Mouse (Mus musculus): ENCODE results near the gene Tgfb1i1. TPM values are rescaled to one million over a fixed set of nuclear protein-coding genes. Genes with fewer than 3 reads are reported as not detected.

Tgfb1i1 gene
- 1 to 10 TPM in 1 of 2 experiments, under 1 TPM in 1; 0.91 to 1.2 TPM for total RNA-seq (2023)

DNA sequence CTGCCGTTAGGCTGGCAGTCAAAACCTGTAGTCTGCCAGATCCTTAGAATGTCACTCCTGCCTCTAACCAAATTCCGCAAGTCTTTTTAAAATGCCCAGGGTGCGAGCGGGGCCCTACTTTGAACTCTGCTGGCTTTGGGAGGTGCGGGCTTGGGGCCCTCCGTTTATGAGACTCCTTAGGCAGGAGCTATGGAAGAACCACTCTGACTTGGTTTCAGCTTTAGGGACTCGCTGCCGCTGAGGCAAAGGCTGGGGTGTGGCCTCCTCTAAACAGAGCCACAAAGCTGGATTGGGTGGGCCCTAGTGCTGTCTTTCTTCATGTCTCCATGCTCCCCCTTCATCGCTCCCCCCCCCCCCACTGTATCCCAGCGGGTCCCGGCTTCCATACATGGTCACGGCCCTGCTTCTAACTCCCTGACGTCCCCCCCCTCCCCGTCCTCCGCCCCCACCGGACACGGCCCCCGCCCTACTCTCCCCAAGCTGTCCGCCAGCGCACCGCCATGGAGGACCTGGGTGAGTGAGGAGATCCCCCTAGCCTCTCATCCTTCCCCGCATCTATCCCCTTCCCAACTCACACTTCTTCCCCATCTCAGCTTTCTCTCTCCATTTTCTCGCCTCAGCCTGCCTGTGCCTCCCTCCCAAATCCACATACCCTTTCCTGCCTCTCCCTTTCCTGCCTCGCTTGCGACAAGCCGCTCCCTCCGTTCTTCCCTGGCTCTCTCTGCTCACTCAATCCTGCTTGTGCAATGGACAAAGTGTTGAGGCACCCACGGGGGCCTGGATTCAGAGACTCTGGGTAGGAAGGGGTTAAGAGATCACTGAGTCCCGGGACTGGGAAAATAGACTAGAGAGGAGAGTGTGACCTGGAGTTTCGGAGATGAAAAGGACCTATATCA is at the start of gene Tgfb1i1:
Tgfb1i1 (plus strand) TSS at position 317 of the 896 bp plus-strand sequence.

DNA sequence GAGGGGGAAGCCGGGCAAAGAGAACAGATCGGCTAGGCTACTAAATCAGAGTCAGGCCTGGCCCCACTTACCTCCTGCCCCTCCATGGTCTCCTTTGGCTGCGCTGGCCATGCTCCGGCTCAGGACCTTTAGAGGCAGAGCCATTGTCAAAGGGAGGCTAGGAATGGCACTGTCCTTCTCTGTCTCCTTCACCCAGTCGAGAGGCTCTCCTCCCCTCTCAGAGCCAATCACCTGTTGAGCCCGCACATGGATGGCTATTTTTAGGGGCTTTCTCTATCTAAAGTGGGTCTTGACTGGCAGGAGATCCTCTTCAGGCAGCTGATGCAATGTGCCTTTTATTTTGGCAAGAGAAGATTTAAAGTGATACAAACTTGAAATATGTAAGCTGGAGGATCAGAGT is 40.5 kb upstream of the Tgfb1i1 start, which contains the start of gene Cox6a2:
Cox6a2 (minus strand) TSS at position 236 of the 400 bp plus-strand sequence.

DNA sequence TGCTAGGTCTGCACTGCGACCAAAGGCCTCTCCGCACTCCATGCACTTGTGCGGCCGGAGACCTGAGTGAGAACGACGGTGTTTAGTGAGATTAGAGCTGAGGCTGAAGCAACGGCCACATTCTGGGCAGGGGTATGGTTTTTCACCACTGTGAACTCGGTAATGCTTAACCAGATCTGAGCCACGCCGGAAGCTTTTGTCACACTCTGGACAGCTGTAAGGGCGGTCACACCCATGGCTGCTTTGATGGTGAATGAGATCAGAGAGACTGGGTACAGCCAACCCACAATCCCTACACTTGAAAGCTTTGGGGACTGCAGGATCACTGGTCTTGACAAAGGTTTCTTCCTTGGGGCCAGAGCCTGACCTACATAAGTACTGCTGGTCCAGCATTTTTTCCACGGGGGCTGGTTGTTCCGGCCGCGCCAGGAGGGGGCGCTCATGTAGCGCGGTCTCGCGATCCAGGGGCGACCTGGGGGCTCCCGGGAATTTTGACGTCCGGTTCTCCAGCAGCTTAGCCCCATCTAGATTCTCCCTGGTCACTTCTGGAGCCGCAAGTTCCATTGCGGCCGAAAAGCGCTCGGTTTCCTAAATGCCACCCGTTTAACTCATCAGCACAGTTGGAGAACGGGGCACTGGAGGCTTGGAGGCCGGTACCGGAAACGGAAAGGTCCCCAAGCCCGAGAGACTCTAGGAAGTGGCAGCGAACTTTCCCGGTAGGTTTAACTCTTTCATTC is 9.6 kb upstream of the Tgfb1i1 start, which contains the start of gene Armc5:
Armc5 (plus strand) TSS at position 487 of the 737 bp plus-strand sequence.

GRCm38 (mm10) chr7:128237927-128238778 is 8.5 kb upstream of the Tgfb1i1 start, which contains the start of gene 9130023H24Rik:
Gene 9130023H24Rik, minus strand, starts transcription at chr7:128238031.

DNA sequence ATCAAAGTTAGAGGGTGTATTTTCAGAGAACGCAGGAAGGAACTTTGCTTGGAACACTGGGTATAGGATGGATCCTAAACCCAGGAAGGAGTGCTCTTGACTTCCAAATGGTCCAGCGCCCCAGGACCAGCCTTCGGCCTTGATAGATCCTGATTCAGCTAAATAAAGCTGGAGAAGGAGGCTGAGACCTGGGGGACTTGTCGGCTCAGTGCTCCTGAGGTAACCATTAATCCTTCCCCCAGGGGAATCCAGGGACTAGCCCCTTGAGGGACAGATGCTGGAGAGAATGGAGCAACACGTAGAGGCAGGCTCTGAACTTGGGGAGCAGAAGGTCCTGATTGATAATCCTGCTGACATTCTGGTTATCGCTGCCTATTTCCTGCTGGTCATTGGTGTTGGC is 18.8 kb downstream of the Tgfb1i1 start, which contains the start of gene Slc5a2:
Slc5a2 (plus strand) TSS at position 247 of the 400 bp plus-strand sequence.

DNA sequence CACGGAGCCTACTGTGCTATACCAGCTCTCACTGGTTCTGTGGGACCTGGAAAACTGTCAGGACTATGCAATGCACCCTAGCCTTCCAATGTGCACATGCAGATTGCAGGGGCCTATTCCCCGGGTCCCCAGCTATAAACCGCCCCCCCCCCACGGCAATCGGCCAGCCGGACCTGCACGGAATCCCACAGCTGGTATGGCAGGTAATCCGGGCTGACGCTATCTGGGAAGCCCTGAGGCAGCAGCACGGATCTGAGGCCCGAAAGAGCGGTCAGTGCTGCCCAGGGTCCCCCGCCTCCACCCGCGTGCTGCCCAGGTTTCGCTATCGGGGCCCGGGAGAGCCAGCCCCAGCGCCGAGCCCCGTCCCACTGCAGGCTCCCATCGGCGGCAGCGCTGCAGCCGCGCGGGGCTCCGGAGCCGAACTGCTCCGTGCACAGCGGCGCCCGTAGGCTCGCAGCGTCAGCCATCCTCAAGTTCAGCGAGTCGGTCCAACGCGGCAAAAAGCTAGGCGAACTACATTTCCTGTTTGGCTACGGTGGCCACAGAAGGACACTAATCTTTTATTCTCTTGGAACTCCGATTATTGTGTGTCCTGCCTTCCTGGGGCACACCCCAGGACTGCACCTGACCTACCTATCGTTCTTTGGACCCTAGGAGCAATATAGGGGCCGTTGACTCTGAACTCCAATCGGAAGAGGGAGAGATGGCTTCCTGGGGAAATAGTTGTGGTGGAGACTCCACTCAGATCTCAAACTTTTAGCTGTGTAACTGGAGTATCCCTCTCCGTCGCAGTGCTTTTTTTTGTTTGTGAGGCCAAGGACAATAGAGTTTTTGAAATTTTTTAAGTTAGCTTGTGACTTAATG is 51.2 kb downstream of the Tgfb1i1 start, which contains the start of gene BC017158:
BC017158 (minus strand) TSS at position 554 of the 864 bp plus-strand sequence.

Other genes with a start within 250 kb of the Tgfb1i1 start
- gene Trim72, start 242.9 kb upstream of the Tgfb1i1 start, total RNA-seq (2023) = under 1 TPM; 0.42 to 0.57 TPM
- gene Itgam, start 184.2 kb upstream of the Tgfb1i1 start, total RNA-seq (2023) = 100 to 1,000 TPM; 810 to 844 TPM
- 10 to 100 TPM; 17.9 to 22.6 TPM for gene Gm49368, start 184.1 kb upstream of the Tgfb1i1 start, total RNA-seq (2023)
- 10 to 100 TPM; 18.0 to 27.4 TPM for gene Itgax, start 117.3 kb upstream of the Tgfb1i1 start, total RNA-seq (2023)
- 1 to 10 TPM; 1.4 to 1.8 TPM for gene Itgad, start 92.4 kb upstream of the Tgfb1i1 start, total RNA-seq (2023)
- gene Cox6a2, start 40.4 kb upstream of the Tgfb1i1 start, total RNA-seq (2023) = under 1 TPM in 1 of 2 experiments, not detected in 1; 0.93 TPM
- gene Armc5, start 9.5 kb upstream of the Tgfb1i1 start, total RNA-seq (2023) = 10 to 100 TPM; 10.5 to 11.5 TPM
- gene 9130023H24Rik, start 8.8 kb upstream of the Tgfb1i1 start, total RNA-seq (2023) = 1 to 10 TPM; 4.7 to 4.9 TPM
- not detected for gene Slc5a2, start 18.8 kb downstream of the Tgfb1i1 start, total RNA-seq (2023)
- gene BC017158, start 51.4 kb downstream of the Tgfb1i1 start, total RNA-seq (2023) = 10 to 100 TPM; 13.5 to 15.8 TPM
- 10 to 100 TPM; 40.2 to 49.1 TPM for gene Rgs10, start 171.9 kb downstream of the Tgfb1i1 start, total RNA-seq (2023)
- gene Tial1, start 214.9 kb downstream of the Tgfb1i1 start, total RNA-seq (2023) = 10 to 100 TPM; 73.4 to 82.6 TPM